Mouse (Mus musculus) stomach, postnatal 0 days (tissue): ENCODE measurements around the gene Myh4. TPM values are rescaled to one million over a fixed set of nuclear protein-coding genes. Genes with fewer than 3 reads are reported as not detected.

ENCODE experiments used
- ATAC-seq: fragments of 200-750 bp; cut with Nextera tagmentation; 2 replicates; pipeline ENCODE4 v1.8.0; 2017; ENCODE audit not compliant: low FRiP score, low TSS enrichment
- DNase-seq: peaks from one replicate; pipeline ENCODE4 v3.0.0-alpha.2; 2016; ENCODE audit warnings: low spot score
- H3K27ac ChIP-seq: fragments of 300-500 bp; sonication (generic); replicated peaks from 2 replicates; pipeline ENCODE4 v1.5.1; 2014; ENCODE audit warnings: mild to moderate bottlenecking, control low read depth
- H3K27me3 ChIP-seq: fragments of 300-500 bp; sonication (generic); 2 replicates; pipeline ENCODE4 v1.6.1; 2014; ENCODE audit warnings: low read length; ENCODE audit not compliant: control insufficient read depth, insufficient read depth
- H3K36me3 ChIP-seq: fragments of 300-500 bp; sonication (generic); 2 replicates; pipeline ENCODE4 v1.6.1; 2014; ENCODE audit warnings: low read length, mixed read lengths; ENCODE audit not compliant: control insufficient read depth, insufficient read depth
- H3K4me1 ChIP-seq: fragments of 300-500 bp; sonication (generic); replicated peaks from 2 replicates; pipeline ENCODE4 v1.6.1; 2014; ENCODE audit warnings: antibody characterized with exemption; ENCODE audit not compliant: control insufficient read depth, insufficient read depth
- H3K4me2 ChIP-seq: fragments of 300-500 bp; sonication (generic); replicated peaks from 2 replicates; pipeline ENCODE4 v1.6.1; 2014; ENCODE audit warnings: low read depth, mild to moderate bottlenecking, control low read depth, moderate library complexity
- H3K4me3 ChIP-seq: fragments of 300-500 bp; sonication (generic); 2 replicates; pipeline ENCODE4 v1.5.1; 2014; ENCODE audit warnings: low read depth, low read length, control low read depth
- H3K9ac ChIP-seq: fragments of 300-500 bp; sonication (generic); 2 replicates; pipeline ENCODE4 v1.6.1; 2014; ENCODE audit warnings: mild to moderate bottlenecking, low read length, control low read depth, mixed read lengths
- H3K9me3 ChIP-seq: fragments of 300-500 bp; sonication (generic); 2 replicates; pipeline ENCODE4 v1.6.1; 2016; ENCODE audit warnings: low read length; ENCODE audit not compliant: control insufficient read depth
- CTCF ChIP-seq: IDR thresholded peaks from 2 replicates; pipeline ENCODE4 v1.5.1; 2016; ENCODE audit warnings: antibody characterized with exemption, low read depth, mild to moderate bottlenecking, moderate library complexity
- EP300 ChIP-seq: optimal IDR thresholded peaks from 2 replicates; pipeline ENCODE3; 2016; ENCODE audit warnings: antibody characterized with exemption
- WGBS: fragments of 180-500 bp; shearing (Covaris S2); extraction: QIAGEN DNeasy Blood & Tissue Kit; methylation state at CpG from one replicate; pipeline ENCODE4 v1.1.7; 2014; 5-methylcytosine and 5-hydroxymethylcytosine counted together
- polyA plus RNA-seq: library from polyadenylated mRNA; unstranded; fragments of >200 nt; fragmentation: Nextera tagmentation; extraction: Ambion mirVana; gene quantifications from 2 replicates; pipeline ENCODE4 v1.2.1, GENCODE M21; 2015

Myh4 gene
- polyA plus RNA-seq, 1 experiment from 2014 or later = not detected

DNA sequence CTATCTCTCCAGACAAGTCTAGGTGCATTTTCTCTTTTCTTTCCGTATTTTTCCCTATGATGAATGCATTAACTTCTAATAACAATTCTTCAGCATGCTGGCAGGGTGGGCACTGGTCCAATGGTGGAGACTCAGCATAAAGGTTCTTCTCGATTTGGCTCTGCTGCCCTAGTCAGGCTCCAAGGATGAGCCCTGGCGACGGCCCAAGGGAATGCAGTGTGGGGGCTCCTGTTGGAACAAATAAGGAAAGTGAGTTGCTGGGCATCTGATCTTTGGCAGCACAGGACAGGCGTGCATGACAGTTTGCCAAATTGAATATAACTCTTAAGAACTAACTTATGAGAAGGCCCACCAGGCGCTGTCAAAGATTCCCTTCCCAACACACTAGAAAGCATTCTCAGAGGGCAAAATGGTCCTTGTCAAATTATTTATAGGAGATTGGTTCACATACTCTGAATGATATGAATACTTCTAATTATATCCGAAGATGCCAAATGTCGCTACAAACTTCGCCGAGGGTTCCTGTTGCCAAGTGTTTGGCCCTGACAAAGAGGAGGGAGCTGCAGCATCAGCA lies 38.9 kb downstream of the Myh4 start, which contains the start of gene Myh8:
TSS of gene Myh8 (plus strand) at position 524 of the 574 bp plus-strand sequence.
- H3K4me3 ChIP-seq = no peak within 1 kb of the TSS
- WGBS = 62% methylated on average over 10 of the region's 10 CpGs
- no peaks in the 10 kb centered on the region for H3K9me3 ChIP-seq
- H3K4me1 ChIP-seq = no peaks in the 10 kb centered on the region
- no peaks in the 10 kb centered on the region for H3K36me3 ChIP-seq
- DNase-seq (peak; percentile 27), ATAC-seq (no peak)
- no peak within 1 kb of the TSS for H3K4me2 ChIP-seq
- H3K27ac ChIP-seq = no peak within 1 kb of the TSS
- H3K27me3 ChIP-seq = no peaks in the 10 kb centered on the region
- no peak for TF ChIP-seq CTCF
- TF ChIP-seq EP300 = no peak
- H3K9ac ChIP-seq = no peak within 1 kb of the TSS

DNA sequence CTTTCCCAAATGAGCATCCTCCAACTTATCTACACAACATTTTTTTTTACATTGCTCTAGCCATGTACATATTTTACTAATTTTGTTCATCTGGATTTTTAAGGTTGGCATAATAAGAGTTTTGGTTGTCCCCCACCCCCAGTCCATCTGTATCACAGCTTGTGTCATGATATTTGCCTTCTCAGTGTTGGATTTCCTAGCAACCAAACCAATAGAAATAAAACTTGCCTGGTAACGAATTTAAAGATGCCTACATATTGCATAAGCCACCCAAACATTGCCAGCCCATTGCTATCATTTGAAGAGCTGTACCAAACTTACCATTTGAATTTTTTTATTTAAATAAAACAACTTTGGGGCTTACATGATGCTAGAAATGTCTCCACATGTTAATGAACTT lies 55.6 kb downstream of the Myh4 start:
- Histone ChIP-seq H3K9ac (no peak overlapping the region), H3K4me2 (no peak overlapping the region), H3K4me3 (no peak overlapping the region), H3K27me3 (no peaks in the 10 kb centered on the region), H3K36me3 (no peaks in the 10 kb centered on the region), H3K9me3 (no peaks in the 10 kb centered on the region), H3K27ac (no peak overlapping the region), H3K4me1 (no peaks in the 10 kb centered on the region)
- no peak for TF ChIP-seq CTCF
- TF ChIP-seq EP300 = no peak
- ATAC-seq = no peak
- no peak for DNase-seq
- 76% methylated on average over 1 of the region's 1 CpGs for WGBS

Other genes with a start within 250 kb of the Myh4 start
- 3.7 and 4.9 TPM in 2 replicates for gene Tmem220, start 212.9 kb upstream of the Myh4 start, polyA plus RNA-seq
- 17.3 and 17.4 TPM in 2 replicates for gene Adprm, start 185.4 kb upstream of the Myh4 start, polyA plus RNA-seq
- 14.5 and 15.2 TPM in 2 replicates for gene Sco1, start 185.4 kb upstream of the Myh4 start, polyA plus RNA-seq
- gene Myh3, start 159.7 kb upstream of the Myh4 start, polyA plus RNA-seq = 0.91 and 1.5 TPM in 2 replicates
- 0.04 and 0.10 TPM in 2 replicates for gene Myh2, start 67.0 kb upstream of the Myh4 start, polyA plus RNA-seq
- 0.01 and 0.05 TPM in 2 replicates for gene Myh1, start 38.0 kb upstream of the Myh4 start, polyA plus RNA-seq
- 0.24 and 0.38 TPM in 2 replicates for gene Myh8, start 39.1 kb downstream of the Myh4 start, polyA plus RNA-seq
- gene Myh13, start 83.6 kb downstream of the Myh4 start, polyA plus RNA-seq = not detected in 2 replicates
- gene Gas7, start 217.4 kb downstream of the Myh4 start, polyA plus RNA-seq = 18.3 and 19.1 TPM in 2 replicates